Mouse (Mus musculus) adrenal gland, postnatal 0 days (tissue): ENCODE data around the gene Tpbpa. TPM values are rescaled to one million over a fixed set of nuclear protein-coding genes. Genes with fewer than 3 reads are reported as not detected.

ENCODE experiments used
- polyA plus RNA-seq: library from polyadenylated mRNA; unstranded; fragments of >200 nt; fragmentation: Nextera tagmentation; extraction: Ambion mirVana; gene quantifications from 2 replicates; pipeline ENCODE4 v1.2.1, GENCODE M21; 2015

Gene Tpbpa
- not detected in 2 replicates for polyA plus RNA-seq

DNA sequence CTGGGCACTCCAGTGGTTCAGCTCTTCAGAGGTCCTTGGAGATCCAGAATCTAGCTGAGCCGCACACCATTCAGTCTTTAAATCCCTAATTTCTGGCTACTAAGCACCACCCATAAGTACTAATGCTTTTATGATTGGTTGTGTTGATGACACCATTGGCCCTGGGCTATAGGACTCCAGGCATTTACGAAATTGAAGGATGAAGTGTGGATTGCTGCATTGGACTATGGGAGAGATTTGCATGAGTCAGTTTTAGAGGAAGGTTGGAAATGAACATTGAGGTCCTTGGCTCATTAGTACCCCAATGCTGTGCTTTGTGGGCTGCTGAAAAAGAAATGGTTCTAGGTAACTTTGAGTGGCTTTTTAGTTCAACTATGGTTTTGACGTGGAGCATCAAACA lies at the start of gene Tpbpa:
Gene Tpbpa (minus strand): TSS at position 101 of the 400 bp plus-strand sequence.

DNA sequence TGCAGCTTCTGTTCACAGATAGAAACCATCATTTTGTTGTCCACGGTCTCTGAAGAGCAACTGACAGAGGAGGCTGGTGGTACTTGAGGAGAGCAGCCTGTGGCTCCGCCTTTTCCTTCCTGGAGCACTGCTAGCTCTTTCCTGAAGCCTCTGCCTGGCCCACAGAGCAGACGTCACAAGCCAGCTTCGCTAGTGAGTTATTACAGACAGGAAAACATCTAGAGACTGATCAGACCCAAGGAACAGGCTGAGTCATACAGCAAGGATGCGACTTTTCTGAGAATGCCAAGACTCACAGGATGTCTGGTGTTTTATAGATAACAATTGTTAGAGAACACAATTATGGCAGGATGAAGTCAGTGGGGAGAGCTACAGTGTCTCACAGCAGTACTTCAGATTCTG lies 5.3 kb downstream of the Tpbpa start, which contains the start of the genes Gm49391 and Ctla2a:
Gene Gm49391 (minus strand): TSS at position 72 of the 402 bp plus-strand sequence.
Gene Ctla2a (minus strand): TSS at position 126 of the 402 bp plus-strand sequence.

DNA sequence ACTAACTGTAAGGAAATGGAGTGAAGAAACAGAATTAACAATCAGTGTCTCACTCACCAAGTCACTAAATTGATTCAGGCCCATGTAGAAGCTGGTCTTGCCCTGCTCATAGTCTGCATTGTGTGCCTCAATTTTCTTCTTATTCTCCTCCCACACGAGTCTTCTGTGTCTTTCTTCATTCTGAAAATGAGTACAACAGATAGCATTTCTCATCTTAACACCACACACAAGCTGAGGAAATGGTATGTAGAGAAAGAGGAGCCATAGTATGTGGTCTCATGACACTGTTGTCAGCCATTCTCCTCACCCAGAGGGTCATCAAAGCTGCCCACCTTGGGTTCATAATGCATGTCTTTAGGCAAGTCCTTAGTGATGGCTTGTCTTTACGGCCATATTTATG lies 6.3 kb downstream of the Tpbpa start, which contains the start of gene Gm49393:
Gene Gm49393 (minus strand): TSS at position 101 of the 400 bp plus-strand sequence.

DNA sequence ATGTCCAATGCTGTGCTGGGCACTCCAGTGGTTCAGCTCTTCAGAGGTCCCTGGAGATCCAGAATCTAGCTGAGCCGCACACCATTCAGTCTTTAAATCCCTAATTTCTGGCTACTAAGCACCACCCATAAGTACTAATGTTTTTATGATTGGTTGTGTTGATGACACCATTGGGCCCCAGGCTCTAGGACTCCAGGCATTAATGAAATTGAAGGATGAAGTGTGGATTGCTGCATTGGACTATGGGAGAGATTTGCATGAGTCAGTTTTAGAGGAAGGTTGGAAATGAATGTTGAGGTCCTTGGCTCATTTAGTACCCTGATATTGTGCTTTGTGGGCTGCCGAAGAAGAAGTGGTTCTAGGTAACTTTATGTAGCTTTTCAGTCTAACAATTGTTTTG lies 37.0 kb downstream of the Tpbpa start, which contains the start of gene Tpbpb:
Gene Tpbpb (minus strand): TSS at position 101 of the 400 bp plus-strand sequence.

DNA sequence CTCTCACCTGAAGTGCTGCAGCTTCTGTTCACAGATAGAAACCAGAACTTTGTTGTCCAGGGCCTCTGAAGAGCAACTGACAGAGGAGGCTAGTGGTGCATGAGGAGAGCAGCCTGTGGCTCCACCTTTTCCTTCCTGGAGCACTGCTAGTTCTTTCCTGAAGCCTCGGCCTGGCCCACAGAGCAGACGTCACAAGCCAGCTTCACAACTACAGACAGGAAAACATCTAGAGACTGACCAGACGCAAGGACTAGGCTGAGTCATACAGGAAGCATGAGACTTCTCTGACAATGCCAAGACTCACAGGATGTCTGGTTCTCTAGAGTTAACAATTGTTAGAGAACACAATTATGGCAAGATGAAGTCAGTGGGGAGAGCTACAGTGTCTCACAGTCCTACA lies 44.5 kb downstream of the Tpbpa start, which contains the start of gene Ctla2b:
Gene Ctla2b (minus strand): TSS at position 120 of the 400 bp plus-strand sequence.

DNA sequence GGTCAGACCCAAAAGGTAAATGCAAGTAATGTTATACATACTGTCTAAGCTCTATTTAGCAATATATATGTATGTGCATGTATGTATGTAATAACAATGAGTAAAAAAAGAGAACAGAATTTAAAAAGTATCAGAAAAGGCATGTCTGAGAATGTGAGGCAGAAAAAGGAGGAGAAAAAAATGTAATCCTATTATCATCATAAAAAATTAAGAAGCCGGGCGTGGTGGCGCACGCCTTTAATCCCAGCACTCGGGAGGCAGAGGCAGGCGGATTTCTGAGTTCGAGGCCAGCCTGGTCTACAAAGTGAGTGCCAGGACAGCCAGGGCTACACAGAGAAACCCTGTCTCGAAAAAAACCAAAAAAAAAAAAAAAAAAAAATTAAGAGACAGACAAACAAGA lies 45.0 kb downstream of the Tpbpa start, which contains the start of gene Gm49392:
Gene Gm49392 (minus strand): TSS at position 101 of the 400 bp plus-strand sequence.

Other genes with a start within 250 kb of the Tpbpa start
- not detected in 2 replicates for gene BC051665, start 155.6 kb downstream of the Tpbpa start, polyA plus RNA-seq
- gene Ctsll3, start 139.1 kb downstream of the Tpbpa start, polyA plus RNA-seq: not detected in 2 replicates
- 18.6 and 26.2 TPM in 2 replicates for gene 4930486L24Rik, start 77.5 kb downstream of the Tpbpa start, polyA plus RNA-seq
- 0.18 and 0.98 TPM in 2 replicates for gene Gm49392, start 45.1 kb downstream of the Tpbpa start, polyA plus RNA-seq
- gene Ctla2b, start 44.5 kb downstream of the Tpbpa start, polyA plus RNA-seq: 7.7 and 9.6 TPM in 2 replicates
- gene Tpbpb, start 37.1 kb downstream of the Tpbpa start, polyA plus RNA-seq: not detected in 2 replicates
- gene Gm49393, start 6.4 kb downstream of the Tpbpa start, polyA plus RNA-seq: 1.2 and 4.2 TPM in 2 replicates
- gene Gm49391, start 5.4 kb downstream of the Tpbpa start, polyA plus RNA-seq: 4.2 and 7.7 TPM in 2 replicates
- 81.0 and 90.9 TPM in 2 replicates for gene Ctla2a, start 5.4 kb downstream of the Tpbpa start, polyA plus RNA-seq
- 0.17 and 0.19 TPM in 2 replicates for gene Ctsj, start 64.0 kb upstream of the Tpbpa start, polyA plus RNA-seq
- gene Ctsq, start 98.6 kb upstream of the Tpbpa start, polyA plus RNA-seq: not detected in 2 replicates
- gene Ctsr, start 222.3 kb upstream of the Tpbpa start, polyA plus RNA-seq: not detected in 2 replicates